Mouse (Mus musculus): ENCODE data around the gene Spryd3. TPM values are rescaled to one million over a fixed set of nuclear protein-coding genes. Genes with fewer than 3 reads are reported as not detected.
A peak's percentile ranks its signal among the peaks of the same experiment; 100 is the strongest.

The Spryd3 gene
- polyA plus RNA-seq, 1 experiment from 2014 or later: 95.9 TPM

DNA sequence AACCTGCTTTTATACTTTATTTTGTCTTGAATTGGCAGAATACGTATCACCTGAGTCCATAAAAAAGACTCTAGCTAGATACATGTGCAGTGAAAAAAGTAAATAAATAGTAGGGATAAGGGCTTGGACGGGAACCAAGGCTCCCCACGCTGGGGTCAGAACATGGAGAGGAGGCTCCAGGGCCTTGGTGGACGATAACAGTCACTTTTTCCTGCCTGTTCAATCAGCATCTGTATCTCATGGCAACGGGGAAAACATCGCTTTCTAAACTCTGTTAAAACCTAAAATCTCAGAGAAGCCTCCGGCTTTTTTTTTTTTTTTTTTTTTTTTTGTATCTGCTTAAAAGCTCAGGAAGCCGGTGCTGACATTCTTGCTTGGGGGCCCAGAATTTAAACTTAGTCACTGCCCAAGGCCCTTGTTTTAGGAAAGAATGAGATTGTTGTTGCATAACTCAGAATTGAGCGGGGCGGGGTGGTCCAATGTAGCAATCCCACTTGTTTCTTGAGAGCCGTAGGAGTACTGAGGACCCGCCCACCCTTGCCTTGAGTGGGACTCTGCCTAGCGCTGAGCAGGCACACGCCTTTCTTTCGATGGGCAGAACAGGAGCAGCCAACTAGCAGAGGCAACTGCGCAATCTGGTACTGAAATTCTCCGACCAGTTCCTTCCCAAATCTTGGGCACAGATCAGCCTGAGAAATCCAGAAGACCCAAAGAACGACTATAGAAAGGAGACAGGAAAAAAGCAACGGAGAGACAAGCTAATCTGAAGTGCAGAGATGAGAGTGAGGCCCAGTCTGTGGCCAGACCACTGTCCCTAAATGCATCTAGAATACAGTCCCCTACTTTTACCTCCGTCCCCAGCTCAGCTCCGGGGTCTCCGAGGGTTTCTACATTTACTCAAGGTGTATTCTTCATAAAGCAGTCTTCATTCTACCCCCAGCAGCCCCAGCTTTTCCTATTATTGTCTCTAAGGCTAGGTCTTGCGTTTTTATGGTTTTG lies 7.2 kb upstream of the Spryd3 start:
- no peaks in the 10 kb centered on the region for H3K9me3 ChIP-seq (replicated peaks; ENCODE audit: control insufficient read depth, low read length, poor library complexity, severe bottlenecking)
- ATAC-seq: no peak
- no peak overlapping the region for H3K4me2 ChIP-seq (ENCODE audit: low read length)
- no peaks in the 10 kb centered on the region for H3K36me3 ChIP-seq (ENCODE audit: control insufficient read depth, insufficient read depth, low read length)
- H3K4me3 ChIP-seq (ENCODE audit: low read depth, low read length): no peak overlapping the region
- H3K4me1 ChIP-seq (ENCODE audit: control insufficient read depth, insufficient read depth, low read length): peaks cover 3% of the 10 kb centered on the region; the same call in 1 of the 2 replicates
- 53% methylated on average over 23 of the region's 23 CpGs for WGBS
- no peak overlapping the region for H3K9ac ChIP-seq (ENCODE audit: low read depth, low read length)
- no peak overlapping the region for H3K27ac ChIP-seq (ENCODE audit: low read length)
- peaks cover 29% of the 10 kb centered on the region for H3K27me3 ChIP-seq (ENCODE audit: control insufficient read depth, insufficient read depth, low read depth, low read length)

DNA sequence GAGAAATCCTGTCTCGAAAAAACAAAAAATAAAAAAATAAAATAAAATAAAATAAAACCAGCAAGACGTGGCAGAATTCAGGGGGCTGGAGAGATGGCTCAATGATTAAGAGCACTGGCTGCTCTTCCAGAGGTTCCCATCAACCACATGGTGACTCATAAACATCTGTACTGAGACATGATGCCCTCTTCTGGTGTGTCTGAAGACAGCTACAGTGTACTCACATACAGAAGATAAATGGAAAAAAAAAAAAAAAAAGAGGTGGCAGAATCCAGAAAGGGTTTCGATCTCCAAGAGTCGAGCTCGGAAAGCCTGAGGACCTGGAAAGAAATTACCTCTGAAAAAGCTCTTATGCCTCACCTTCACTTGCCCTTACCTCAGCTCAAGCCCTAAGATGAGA lies 5.1 kb upstream of the Spryd3 start:
- H3K9ac ChIP-seq (ENCODE audit: low read depth, low read length): no peak overlapping the region
- H3K27ac ChIP-seq (ENCODE audit: low read length): no peak overlapping the region
- H3K9me3 ChIP-seq (replicated peaks; ENCODE audit: control insufficient read depth, low read length, poor library complexity, severe bottlenecking): no peaks in the 10 kb centered on the region
- peaks cover 9% of the 10 kb centered on the region for H3K4me1 ChIP-seq (ENCODE audit: control insufficient read depth, insufficient read depth, low read length)
- ATAC-seq: no peak
- WGBS: 92% methylated on average over 5 of the region's 5 CpGs
- peaks cover 29% of the 10 kb centered on the region for H3K27me3 ChIP-seq (ENCODE audit: control insufficient read depth, insufficient read depth, low read depth, low read length)
- no peak overlapping the region for H3K4me3 ChIP-seq (ENCODE audit: low read depth, low read length)
- no peak overlapping the region for H3K4me2 ChIP-seq (ENCODE audit: low read length)
- H3K36me3 ChIP-seq (ENCODE audit: control insufficient read depth, insufficient read depth, low read length): no peaks in the 10 kb centered on the region

DNA sequence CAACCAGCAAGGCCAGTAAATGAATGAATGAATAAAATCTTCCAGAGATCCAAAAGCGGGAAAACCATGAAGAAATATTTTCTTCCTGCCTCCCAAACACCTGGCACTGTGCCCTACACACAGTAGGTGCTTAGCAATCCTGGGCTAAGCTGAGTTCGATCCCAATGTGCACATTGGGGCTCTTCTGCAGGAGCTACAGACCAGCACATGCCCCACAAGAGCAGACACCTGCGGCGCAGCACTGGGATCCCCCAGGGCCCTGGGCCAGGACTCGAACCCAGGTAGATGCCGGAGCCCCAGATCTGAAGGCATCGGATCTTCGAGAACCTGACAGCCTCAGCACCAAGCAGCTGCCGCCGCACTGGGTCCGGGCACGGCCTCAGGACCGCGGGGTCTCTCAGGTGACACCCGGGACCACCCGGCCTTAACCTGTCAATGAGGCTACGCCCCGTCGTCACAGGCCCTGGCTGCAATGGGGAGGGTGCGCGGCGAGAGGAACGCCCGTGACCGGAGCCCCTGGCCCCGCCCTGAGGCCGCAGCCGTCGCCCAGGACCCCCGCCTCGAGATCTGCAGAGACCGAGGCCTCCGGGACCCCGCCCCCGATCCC lies 409 bp downstream of the Spryd3 start:
- peak overlapping the region; percentile 91 for H3K4me3 ChIP-seq (ENCODE audit: low read depth, low read length)
- H3K9me3 ChIP-seq (replicated peaks; ENCODE audit: control insufficient read depth, low read length, poor library complexity, severe bottlenecking): no peaks in the 10 kb centered on the region
- H3K27me3 ChIP-seq (ENCODE audit: control insufficient read depth, insufficient read depth, low read depth, low read length): no peaks in the 10 kb centered on the region
- peaks cover 13% of the 10 kb centered on the region for H3K4me1 ChIP-seq (ENCODE audit: control insufficient read depth, insufficient read depth, low read length)
- no peak; the same call in 1 of the 2 replicates for ATAC-seq
- 0 out of 2 replicates have a peak, but pooled peaks cover 3% of the 10 kb centered on the region for H3K36me3 ChIP-seq (ENCODE audit: control insufficient read depth, insufficient read depth, low read length)
- WGBS: 3% methylated on average over 35 of the region's 35 CpGs
- H3K9ac ChIP-seq (ENCODE audit: low read depth, low read length): peak overlapping the region; percentile 93
- peak overlapping the region; percentile 59 for H3K4me2 ChIP-seq (ENCODE audit: low read length)
- H3K27ac ChIP-seq (ENCODE audit: low read length): peak overlapping the region; percentile 87

DNA sequence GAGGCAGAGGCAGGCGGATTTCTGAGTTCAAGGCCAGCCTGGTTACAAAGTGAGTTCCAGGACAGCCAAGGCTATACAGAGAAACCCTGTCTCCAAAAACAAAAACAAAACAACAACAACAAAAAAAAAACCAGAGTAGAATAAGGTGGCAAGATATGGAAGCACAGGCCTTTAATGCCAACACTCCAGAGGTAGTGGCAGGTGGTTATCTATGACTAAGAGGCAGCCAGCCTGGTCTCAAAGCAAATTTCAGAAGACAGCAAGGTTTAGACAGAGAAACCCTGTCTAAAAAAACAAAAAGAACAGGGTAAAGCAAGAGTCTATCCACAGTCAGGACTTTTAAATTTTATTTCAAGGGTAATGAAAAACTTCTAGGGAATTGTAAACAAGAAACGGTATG lies 1.3 kb downstream of the Spryd3 start:
- WGBS: 83% methylated on average over 2 of the region's 2 CpGs
- H3K4me1 ChIP-seq (ENCODE audit: control insufficient read depth, insufficient read depth, low read length): peaks cover 13% of the 10 kb centered on the region
- peak overlapping the region; percentile 91; the same call in 1 of the 2 replicates for H3K4me3 ChIP-seq (ENCODE audit: low read depth, low read length)
- H3K9ac ChIP-seq (ENCODE audit: low read depth, low read length): no peak overlapping the region
- H3K27ac ChIP-seq (ENCODE audit: low read length): no peak overlapping the region
- no peaks in the 10 kb centered on the region for H3K27me3 ChIP-seq (ENCODE audit: control insufficient read depth, insufficient read depth, low read depth, low read length)
- H3K4me2 ChIP-seq (ENCODE audit: low read length): peak overlapping the region; percentile 59
- no peak for ATAC-seq
- H3K36me3 ChIP-seq (ENCODE audit: control insufficient read depth, insufficient read depth, low read length): peaks cover 8% of the 10 kb centered on the region
- H3K9me3 ChIP-seq (replicated peaks; ENCODE audit: control insufficient read depth, low read length, poor library complexity, severe bottlenecking): no peaks in the 10 kb centered on the region

DNA sequence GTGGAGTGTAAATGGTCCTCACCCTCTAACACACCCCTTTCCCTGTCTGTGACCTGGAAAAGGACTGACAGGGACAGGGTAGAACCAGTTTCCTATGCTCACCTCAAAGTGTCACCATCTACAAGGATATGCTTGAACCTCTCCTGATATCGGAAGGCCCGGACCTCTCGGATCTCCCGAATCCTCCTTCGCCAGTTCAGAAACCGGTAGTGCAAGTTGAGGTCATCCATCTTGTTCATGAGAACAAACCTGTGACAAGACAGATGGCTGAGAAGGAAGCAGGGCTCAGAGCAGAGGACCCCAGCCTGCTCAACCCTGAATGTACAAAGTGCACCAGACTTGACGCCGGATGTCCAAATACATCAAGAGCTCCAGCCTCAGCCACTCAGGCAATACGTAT lies 2.7 kb downstream of the Spryd3 start:
- Histone ChIP-seq H3K9me3 (replicated peaks; ENCODE audit: control insufficient read depth, low read length, poor library complexity, severe bottlenecking) (no peaks in the 10 kb centered on the region), H3K36me3 (ENCODE audit: control insufficient read depth, insufficient read depth, low read length) (peaks cover 18% of the 10 kb centered on the region), H3K27ac (ENCODE audit: low read length) (no peak overlapping the region), H3K4me3 (ENCODE audit: low read depth, low read length) (no peak overlapping the region), H3K4me1 (ENCODE audit: control insufficient read depth, insufficient read depth, low read length) (peaks cover 13% of the 10 kb centered on the region), H3K9ac (ENCODE audit: low read depth, low read length) (no peak overlapping the region), H3K4me2 (ENCODE audit: low read length) (no peak overlapping the region), H3K27me3 (ENCODE audit: control insufficient read depth, insufficient read depth, low read depth, low read length) (no peaks in the 10 kb centered on the region)
- ATAC-seq: no peak
- WGBS: 91% methylated on average over 9 of the region's 9 CpGs

DNA sequence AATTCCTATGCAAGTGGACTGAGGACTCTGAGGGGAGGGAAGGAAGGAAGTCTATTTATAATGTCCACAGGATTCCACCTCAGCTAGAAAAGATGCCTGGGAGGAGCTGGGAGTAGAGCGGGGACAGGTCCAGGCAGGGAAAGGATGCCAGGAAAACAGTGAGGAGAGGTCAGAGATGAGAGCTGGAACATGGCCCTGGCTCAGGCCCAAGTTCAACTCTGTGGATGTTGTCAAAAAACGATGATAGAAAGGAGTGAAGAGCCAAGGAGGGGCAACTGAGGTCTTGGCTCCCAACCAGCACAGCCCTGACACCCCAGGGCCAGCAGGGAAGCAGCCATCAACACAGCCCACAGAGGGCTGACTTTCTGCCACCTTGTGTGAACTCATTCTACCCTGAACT lies 9.7 kb downstream of the Spryd3 start:
- WGBS: 70% methylated on average over 2 of the region's 2 CpGs
- no peak overlapping the region for H3K27ac ChIP-seq (ENCODE audit: low read length)
- H3K9me3 ChIP-seq (replicated peaks; ENCODE audit: control insufficient read depth, low read length, poor library complexity, severe bottlenecking): no peaks in the 10 kb centered on the region
- no peak for ATAC-seq
- no peak overlapping the region for H3K9ac ChIP-seq (ENCODE audit: low read depth, low read length)
- H3K4me2 ChIP-seq (ENCODE audit: low read length): no peak overlapping the region
- H3K36me3 ChIP-seq (ENCODE audit: control insufficient read depth, insufficient read depth, low read length): peaks cover 48% of the 10 kb centered on the region
- no peaks in the 10 kb centered on the region for H3K27me3 ChIP-seq (ENCODE audit: control insufficient read depth, insufficient read depth, low read depth, low read length)
- H3K4me1 ChIP-seq (ENCODE audit: control insufficient read depth, insufficient read depth, low read length): no peaks in the 10 kb centered on the region
- H3K4me3 ChIP-seq (ENCODE audit: low read depth, low read length): no peak overlapping the region

DNA sequence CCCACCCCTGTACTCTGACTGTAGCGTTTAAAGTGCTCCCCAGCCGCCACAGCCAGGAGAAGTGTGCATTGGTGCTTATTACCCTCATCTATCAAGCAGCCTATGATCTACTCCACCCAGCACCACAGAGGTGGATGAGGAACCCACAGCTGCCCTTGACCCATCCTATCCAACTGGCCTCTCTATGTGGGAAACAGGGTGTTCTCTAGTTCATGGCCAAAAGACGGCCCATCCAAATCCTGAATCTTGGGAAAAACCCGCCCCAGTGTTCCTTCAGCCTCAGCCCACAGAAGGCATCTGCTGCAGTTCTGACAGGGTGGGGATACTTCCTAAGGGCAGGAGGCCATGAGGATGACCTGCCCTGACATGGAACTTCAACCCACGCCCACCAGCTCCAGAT lies 15.5 kb downstream of the Spryd3 start:
- Histone ChIP-seq H3K4me2 (ENCODE audit: low read length) (no peak overlapping the region), H3K27me3 (ENCODE audit: control insufficient read depth, insufficient read depth, low read depth, low read length) (no peaks in the 10 kb centered on the region), H3K9ac (ENCODE audit: low read depth, low read length) (no peak overlapping the region), H3K27ac (ENCODE audit: low read length) (no peak overlapping the region), H3K4me3 (ENCODE audit: low read depth, low read length) (no peak overlapping the region), H3K4me1 (ENCODE audit: control insufficient read depth, insufficient read depth, low read length) (no peaks in the 10 kb centered on the region), H3K9me3 (replicated peaks; ENCODE audit: control insufficient read depth, low read length, poor library complexity, severe bottlenecking) (no peaks in the 10 kb centered on the region), H3K36me3 (ENCODE audit: control insufficient read depth, insufficient read depth, low read length) (peaks cover 43% of the 10 kb centered on the region)
- ATAC-seq: no peak
- WGBS: 92% methylated on average over 5 of the region's 5 CpGs

DNA sequence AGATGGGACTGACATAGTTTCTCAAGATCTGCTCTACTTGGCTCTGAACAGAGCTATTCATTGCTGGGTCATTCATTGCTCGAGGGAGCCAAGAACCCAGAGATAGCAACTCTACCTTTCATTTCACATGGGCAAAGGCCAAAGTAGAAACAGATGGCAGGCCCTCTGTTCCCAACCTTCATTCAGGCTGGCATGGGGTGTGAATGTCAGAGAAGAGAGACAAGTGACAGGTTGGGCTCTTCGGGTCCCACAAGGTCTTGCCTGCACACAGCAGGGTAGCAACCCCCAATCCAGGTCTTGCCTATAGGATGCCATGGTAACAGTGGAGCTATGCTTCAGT lies 16.2 kb downstream of the Spryd3 start:
- H3K9ac ChIP-seq (ENCODE audit: low read depth, low read length): no peak overlapping the region
- no peak for ATAC-seq
- H3K4me1 ChIP-seq (ENCODE audit: control insufficient read depth, insufficient read depth, low read length): no peaks in the 10 kb centered on the region
- no peak overlapping the region for H3K4me3 ChIP-seq (ENCODE audit: low read depth, low read length)
- H3K27me3 ChIP-seq (ENCODE audit: control insufficient read depth, insufficient read depth, low read depth, low read length): no peaks in the 10 kb centered on the region
- H3K9me3 ChIP-seq (replicated peaks; ENCODE audit: control insufficient read depth, low read length, poor library complexity, severe bottlenecking): no peaks in the 10 kb centered on the region
- peaks cover 37% of the 10 kb centered on the region for H3K36me3 ChIP-seq (ENCODE audit: control insufficient read depth, insufficient read depth, low read length)
- no peak overlapping the region for H3K27ac ChIP-seq (ENCODE audit: low read length)
- WGBS: 65% methylated on average over 2 of the region's 2 CpGs
- no peak overlapping the region for H3K4me2 ChIP-seq (ENCODE audit: low read length)

All from midbrain, embryonic 16.5 days (tissue).